Mouse (Mus musculus) left cerebral cortex, adult 9 months (tissue): ENCODE measurements around the gene Egr2.

Experiments
- DNase-seq, 2 experiments: peaks; one replicate each; pipeline ENCODE4 v3.0.0; 2022; ENCODE audit warnings: low spot score in 2 of 2

Gene Egr2

GRCm38 (mm10) chr10:67535256-67535655 lies at the start of gene Egr2:
TSS of gene Egr2 (plus strand) at chr10:67535475.
- no peak for DNase-seq

- peak in 1 of 2 experiments; percentile 44 for DNase-seq
These were observed 47.8 kb upstream of the Egr2 start for GRCm38 (mm10) chr10:67487496-67487895.

GRCm38 (mm10) chr10:67489836-67490235 lies 45.4 kb upstream of the Egr2 start:
- DNase-seq: no peak

GRCm38 (mm10) chr10:67490632-67491031 lies 44.6 kb upstream of the Egr2 start:
- DNase-seq: no peak

- DNase-seq: peak in 1 of 2 experiments; percentile 77
These were observed 43.1 kb upstream of the Egr2 start for GRCm38 (mm10) chr10:67492161-67492571.

- no peak for DNase-seq
These were observed 41.7 kb upstream of the Egr2 start for GRCm38 (mm10) chr10:67493556-67493955.

- DNase-seq: no peak
These were observed 38.0 kb upstream of the Egr2 start for GRCm38 (mm10) chr10:67497144-67497892.

GRCm38 (mm10) chr10:67497951-67498350 lies 37.3 kb upstream of the Egr2 start:
- DNase-seq: no peak

DNA sequence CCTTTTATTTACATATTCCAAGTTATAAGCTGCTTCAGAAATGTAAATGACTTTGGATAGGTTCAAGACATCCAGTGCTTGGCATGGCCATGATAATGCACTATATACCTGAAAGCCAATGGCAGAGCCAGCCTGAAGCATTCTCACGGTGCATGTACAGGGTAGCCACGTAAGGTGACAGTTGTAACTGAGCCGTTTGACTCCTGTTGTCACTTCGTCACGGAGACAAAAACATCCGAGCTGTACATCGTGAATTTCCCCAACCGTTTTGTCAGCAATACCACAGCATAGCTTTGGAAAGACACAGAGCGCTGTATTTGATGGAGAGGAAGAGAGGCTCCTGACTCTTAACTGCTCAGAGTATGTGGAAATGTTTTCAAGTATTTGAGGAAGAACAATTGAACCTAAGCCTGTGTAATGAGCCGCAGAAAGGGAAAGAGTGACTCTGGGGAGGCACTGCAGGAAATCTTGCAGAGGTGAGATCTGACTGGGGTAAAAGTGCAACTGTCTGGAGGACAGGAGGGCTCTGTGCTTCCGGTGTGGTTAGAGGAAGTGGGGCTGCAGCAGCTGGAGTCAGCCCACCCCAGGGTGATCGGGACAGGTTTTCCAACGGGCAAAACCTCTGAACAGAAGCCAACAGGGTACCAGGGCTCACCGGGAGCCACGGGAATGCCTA lies 31.8 kb upstream of the Egr2 start:
- DNase-seq: no peak

- DNase-seq: no peak
These were observed 31.2 kb upstream of the Egr2 start for GRCm38 (mm10) chr10:67504046-67504445.

GRCm38 (mm10) chr10:67505248-67505647 lies 30.0 kb upstream of the Egr2 start:
- no peak for DNase-seq

GRCm38 (mm10) chr10:67512211-67512610 lies 23.1 kb upstream of the Egr2 start:
- peak in 1 of 2 experiments; percentile 59 for DNase-seq

DNA sequence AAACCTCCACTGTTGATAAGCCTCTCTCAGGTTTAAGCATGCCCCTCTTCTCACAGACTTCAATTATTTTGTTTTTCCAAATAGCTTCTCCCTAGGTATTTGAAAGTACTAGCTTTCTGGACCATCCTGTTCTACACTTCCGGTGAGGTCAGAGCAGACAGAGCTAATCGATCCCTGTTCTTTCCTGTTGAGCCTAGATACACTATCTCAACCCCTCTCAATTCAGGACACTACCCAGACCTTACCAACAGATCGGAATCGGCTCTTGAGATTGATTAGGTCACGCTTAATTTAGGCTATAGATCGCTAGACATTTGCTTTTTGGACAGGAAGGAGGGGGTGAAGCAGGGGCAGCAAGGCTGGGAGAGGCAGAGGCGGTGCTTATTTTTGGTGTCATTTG lies 22.4 kb upstream of the Egr2 start:
- DNase-seq: no peak

GRCm38 (mm10) chr10:67518733-67519132 lies 16.5 kb upstream of the Egr2 start:
- no peak for DNase-seq

GRCm38 (mm10) chr10:67524130-67524529 lies 11.1 kb upstream of the Egr2 start:
- no peak for DNase-seq

DNA sequence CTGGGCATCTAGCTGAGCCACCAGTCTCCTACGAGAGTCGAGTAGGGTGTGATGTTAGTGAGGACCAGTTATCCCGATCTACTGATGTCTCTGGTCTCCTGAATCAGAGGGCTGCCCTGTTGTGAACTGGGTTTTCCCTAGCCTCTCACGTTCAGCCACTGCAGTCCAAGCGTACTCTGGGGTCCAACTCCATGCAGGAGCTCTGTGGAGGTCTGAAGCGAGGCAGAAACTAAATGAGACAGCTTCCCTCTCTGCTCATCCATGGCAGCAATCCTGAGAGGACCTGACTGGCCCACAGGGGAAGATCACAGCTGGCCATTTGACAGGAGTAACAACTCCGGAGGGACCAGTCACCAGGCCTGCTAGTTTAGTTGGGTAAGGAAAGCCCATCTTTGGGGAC lies 10.6 kb upstream of the Egr2 start:
- no peak for DNase-seq

GRCm38 (mm10) chr10:67526435-67526834 lies 8.8 kb upstream of the Egr2 start:
- no peak for DNase-seq

- no peak for DNase-seq
These were observed 5.5 kb upstream of the Egr2 start for GRCm38 (mm10) chr10:67529769-67530168.

GRCm38 (mm10) chr10:67535972-67536371 lies 697 bp downstream of the Egr2 start:
- DNase-seq: peak in 1 of 2 experiments; percentile 64

DNA sequence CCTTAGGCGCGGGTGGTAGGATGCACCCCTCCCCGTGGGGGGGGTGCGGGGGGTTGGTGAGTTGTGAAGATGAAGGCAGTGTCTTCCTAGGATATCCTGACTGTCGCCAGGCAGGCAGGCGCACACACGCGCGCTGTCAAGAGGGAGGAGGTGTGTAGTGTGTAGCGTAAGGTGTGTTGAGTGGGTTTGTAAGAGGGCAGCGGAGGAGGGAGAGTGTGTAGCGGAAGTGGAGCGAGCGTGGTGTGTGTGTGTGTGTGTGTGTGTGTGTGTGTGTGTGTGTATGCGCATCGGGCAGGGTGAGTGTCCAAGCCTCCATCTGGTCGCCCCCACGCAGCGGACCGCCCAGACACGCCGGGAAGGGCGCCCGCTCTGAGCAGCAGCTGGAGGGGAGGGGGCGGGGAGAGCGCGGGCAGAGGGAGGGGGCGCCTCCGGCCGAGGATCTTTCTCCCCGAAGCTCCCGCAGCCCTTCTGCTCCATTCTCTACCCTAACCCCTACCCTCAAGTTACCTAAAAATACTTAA lies 1.4 kb downstream of the Egr2 start:
- DNase-seq: peak in 1 of 2 experiments; percentile 60

GRCm38 (mm10) chr10:67537151-67537994 lies 2.1 kb downstream of the Egr2 start:
- DNase-seq: peak; percentile 75 to 90

- DNase-seq: no peak
These were observed 2.8 kb downstream of the Egr2 start for GRCm38 (mm10) chr10:67538106-67538505.
